ENCODE assay signal across 11 mouse cellular contexts in genomic region chrY:90718583-90719402, GRCm38 (mm10). TPM values are rescaled to one million over a fixed set of nuclear protein-coding genes. Genes with fewer than 3 reads are reported as not detected.
A peak's percentile ranks its signal among the peaks of the same experiment; 100 is the strongest.
DNase-seq lines count a peak whose midpoint lies in the region; ATAC-seq lines count a peak whose summit lies in the region.
"Not testable (repeated sequence)": the region's sequence is repeated elsewhere in the genome, so short reads cannot be mapped to it uniquely, and the experiment has no call there.
"Had no signal": no experiment of that assay in that cellular context is flagged by ENCODE, and none has a peak within 500 bp of the region (broad histone marks: within the 10 kb centered on the region; RNA-seq: fewer than 3 reads in every experiment).

No protein-coding gene starts in this region.

- H3K27me3 ChIP-seq in embryonic facial prominence, embryonic 15.5 days; midbrain, embryonic 10.5 days (ENCODE audit: low read depth, poor library complexity, severe bottlenecking): not testable (repeated sequence)

- H3K27ac ChIP-seq in embryonic facial prominence, embryonic 15.5 days (replicated peaks); midbrain, embryonic 10.5 days (replicated peaks): not testable (repeated sequence)

- not testable (repeated sequence) for H3K4me2 ChIP-seq in embryonic facial prominence, embryonic 15.5 days (replicated peaks)

- intact Hi-C loops in left cerebral cortex, postnatal 36 days (cut with DNase I) = not testable (repeated sequence)

- DNase-seq in 3134 (ENCODE audit: extremely low read depth, insufficient read length, low spot score) = peak; percentile 37
- peak; percentile 67 for DNase-seq in adrenal gland, postnatal 10 days
- DNase-seq in heart, adult 9 months (ENCODE audit: low spot score in 2 of 2) = peak; percentile 28 to 60
- peak; percentile 28 for DNase-seq in kidney, adult 11 months
- DNase-seq in left cerebral cortex, postnatal 36 days (ENCODE audit: low spot score in 2 of 2) = peak; percentile 62 to 65
- DNase-seq in midbrain, embryonic 10.5 days (ENCODE audit: low spot score) = peak; percentile 34
- DNase-seq in right cerebral cortex, postnatal 4 days = peak; percentile 56

- not testable (repeated sequence) for H3K36me3 ChIP-seq in embryonic facial prominence, embryonic 15.5 days; midbrain, embryonic 10.5 days

- H3K9ac ChIP-seq in embryonic facial prominence, embryonic 15.5 days = not testable (repeated sequence)

- not testable (repeated sequence) for H3K4me1 ChIP-seq in embryonic facial prominence, embryonic 15.5 days; midbrain, embryonic 10.5 days

- not testable (repeated sequence) for H3K4me3 ChIP-seq in embryonic facial prominence, embryonic 15.5 days (replicated peaks); midbrain, embryonic 10.5 days

- ATAC-seq in embryonic facial prominence, embryonic 15.5 days (ENCODE audit: insufficient number of reproducible peaks, low FRiP score, low TSS enrichment, low read depth) = peak; percentile 73

- 77% methylated on average over 22 of the region's 22 CpGs for WGBS in embryonic facial prominence, embryonic 15.5 days
- WGBS in midbrain, embryonic 10.5 days = 77% methylated on average over 22 of the region's 22 CpGs

- not testable (repeated sequence) for H3K9me3 ChIP-seq in embryonic facial prominence, embryonic 15.5 days (replicated peaks); midbrain, embryonic 10.5 days (replicated peaks)

RNA-seq across cellular contexts. Expression of gene Gm21860, which starts 35.8 kb away (rescaled TPM):
- not detected for total RNA-seq in adrenal gland, postnatal 10 days (2021)
- not detected in 2 replicates for polyA plus RNA-seq in embryonic facial prominence, embryonic 15.5 days (2015; fragmentation: Nextera tagmentation; extraction: Ambion mirVana)
- not detected for total RNA-seq in left cerebral cortex, postnatal 36 days (2021)
- polyA plus RNA-seq in midbrain, embryonic 10.5 days (2016; fragmentation: Nextera tagmentation; extraction: Ambion mirVana) = not detected in 2 replicates
- polyA plus RNA-seq: C2C12; gonadal fat pad, adult 2 months; spleen, adult 2 months had no signal
